Mouse (Mus musculus): Measurements from ENCODE around the gene Polr2f. TPM values are rescaled to one million over a fixed set of nuclear protein-coding genes. Genes with fewer than 3 reads are reported as not detected.

Gene Polr2f
- polyA plus RNA-seq, 1 experiment from 2014 or later, result 264 TPM

DNA sequence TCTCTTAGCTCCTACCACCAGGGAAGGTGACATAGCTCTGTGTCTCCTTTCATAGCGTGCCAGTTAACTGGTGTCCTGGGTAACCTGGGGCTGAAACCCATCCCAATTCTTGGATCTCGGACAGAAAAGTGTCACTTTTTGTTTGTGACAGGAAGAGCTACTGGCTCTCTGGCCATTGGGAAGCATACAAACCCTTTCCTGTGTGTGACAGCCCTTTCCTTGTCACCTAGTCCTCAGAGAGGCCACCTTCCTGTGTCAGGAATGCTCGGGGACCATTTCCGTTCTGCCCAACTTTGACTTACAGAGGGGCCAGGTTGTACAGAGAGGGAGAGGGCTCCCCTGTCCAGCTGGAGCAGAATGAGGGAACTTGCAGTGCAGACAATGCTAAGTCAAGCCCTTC lies 41.4 kb upstream of the Polr2f start:
- no peak overlapping the region for H3K4me3 ChIP-seq (ENCODE audit: low read length)
- no peaks in the 10 kb centered on the region for H3K27me3 ChIP-seq (ENCODE audit: insufficient read depth, low read length)
- no peaks in the 10 kb centered on the region for H3K9me3 ChIP-seq (ENCODE audit: low read length)
- no peak for ATAC-seq (ENCODE audit: low FRiP score, low TSS enrichment)
- H3K27ac ChIP-seq (ENCODE audit: low read length), result peak overlapping the region; percentile 85
- 58% methylated on average over 4 of the region's 4 CpGs for WGBS
- peaks cover 30% of the 10 kb centered on the region for H3K4me1 ChIP-seq (ENCODE audit: insufficient read depth, low read length)
- peaks cover 7% of the 10 kb centered on the region for H3K36me3 ChIP-seq (ENCODE audit: insufficient read depth, low read length)
- no peak overlapping the region for H3K9ac ChIP-seq (replicated peaks; ENCODE audit: low read length)
- no peak overlapping the region for H3K4me2 ChIP-seq (replicated peaks; ENCODE audit: low read depth, low read length)

GRCm38 (mm10) chr15:79100391-79100790 lies 40.4 kb upstream of the Polr2f start:
- H3K9me3 ChIP-seq (ENCODE audit: low read length), result no peaks in the 10 kb centered on the region
- no peaks in the 10 kb centered on the region for H3K27me3 ChIP-seq (ENCODE audit: insufficient read depth, low read length)
- H3K4me3 ChIP-seq (ENCODE audit: low read length), result no peak overlapping the region
- H3K4me2 ChIP-seq (replicated peaks; ENCODE audit: low read depth, low read length), result no peak overlapping the region
- H3K36me3 ChIP-seq (ENCODE audit: insufficient read depth, low read length), result peaks cover 3% of the 10 kb centered on the region; the same call in 1 of the 2 replicates
- no peak for ATAC-seq (ENCODE audit: low FRiP score, low TSS enrichment)
- peak overlapping the region; percentile 41; the same call in 1 of the 2 replicates for H3K27ac ChIP-seq (ENCODE audit: low read length)
- H3K4me1 ChIP-seq (ENCODE audit: insufficient read depth, low read length), result peaks cover 30% of the 10 kb centered on the region
- H3K9ac ChIP-seq (replicated peaks; ENCODE audit: low read length), result no peak overlapping the region
- WGBS, result 72% methylated on average over 4 of the region's 4 CpGs

DNA sequence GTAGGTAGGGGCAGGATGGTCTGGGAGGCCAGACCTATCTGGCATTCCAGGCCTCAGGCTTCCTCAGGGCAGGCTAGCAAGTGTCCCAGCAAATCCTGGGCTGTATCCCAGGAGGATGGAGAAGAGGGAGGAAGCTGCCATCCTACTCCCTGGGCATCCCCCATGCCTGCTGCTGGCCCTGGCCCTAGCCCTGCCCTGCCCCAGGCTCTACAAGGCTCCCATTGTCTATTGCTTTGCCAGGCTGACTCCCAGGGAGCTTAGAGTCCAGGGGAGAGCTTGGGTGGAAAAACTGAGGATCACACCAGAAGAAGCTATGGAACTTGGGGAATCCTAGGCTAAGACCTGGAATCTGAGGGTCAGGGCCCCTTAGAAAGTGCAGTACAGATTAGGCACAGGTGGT lies 39.3 kb upstream of the Polr2f start:
- no peaks in the 10 kb centered on the region for H3K9me3 ChIP-seq (ENCODE audit: low read length)
- H3K27ac ChIP-seq (ENCODE audit: low read length), result no peak overlapping the region
- no peak overlapping the region for H3K4me3 ChIP-seq (ENCODE audit: low read length)
- no peaks in the 10 kb centered on the region for H3K36me3 ChIP-seq (ENCODE audit: insufficient read depth, low read length)
- no peak for ATAC-seq (ENCODE audit: low FRiP score, low TSS enrichment)
- H3K27me3 ChIP-seq (ENCODE audit: insufficient read depth, low read length), result no peaks in the 10 kb centered on the region
- peaks cover 26% of the 10 kb centered on the region for H3K4me1 ChIP-seq (ENCODE audit: insufficient read depth, low read length)
- no peak overlapping the region for H3K4me2 ChIP-seq (replicated peaks; ENCODE audit: low read depth, low read length)
- H3K9ac ChIP-seq (replicated peaks; ENCODE audit: low read length), result no peak overlapping the region

DNA sequence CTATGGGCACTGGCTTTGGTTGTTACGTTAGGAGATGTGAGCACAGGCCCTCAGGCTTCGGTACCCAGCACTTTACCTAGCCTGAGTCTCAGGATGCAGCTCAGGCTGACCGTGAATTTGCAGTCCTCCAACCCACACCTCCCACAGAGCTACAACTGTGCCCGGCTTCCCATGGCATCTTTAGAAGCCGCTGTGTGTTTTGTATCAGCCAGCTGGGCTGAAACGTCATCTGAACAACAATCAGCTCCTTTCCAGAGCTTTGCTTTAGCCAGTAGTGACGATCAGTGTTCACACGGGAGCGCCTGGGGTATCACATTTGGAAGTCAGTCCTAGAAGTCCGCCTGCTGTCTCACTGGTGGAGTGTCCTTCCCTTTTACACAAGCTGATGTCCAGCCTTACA lies 37.5 kb upstream of the Polr2f start:
- Histone ChIP-seq H3K4me2 (replicated peaks; ENCODE audit: low read depth, low read length) (no peak overlapping the region), H3K27me3 (ENCODE audit: insufficient read depth, low read length) (no peaks in the 10 kb centered on the region), H3K4me3 (ENCODE audit: low read length) (no peak overlapping the region), H3K9ac (replicated peaks; ENCODE audit: low read length) (no peak overlapping the region), H3K27ac (ENCODE audit: low read length) (no peak overlapping the region), H3K4me1 (ENCODE audit: insufficient read depth, low read length) (peaks cover 13% of the 10 kb centered on the region), H3K9me3 (ENCODE audit: low read length) (no peaks in the 10 kb centered on the region), H3K36me3 (ENCODE audit: insufficient read depth, low read length) (no peaks in the 10 kb centered on the region)
- WGBS, result 67% methylated on average over 10 of the region's 10 CpGs
- ATAC-seq (ENCODE audit: low FRiP score, low TSS enrichment), result no peak

- 57% methylated on average over 2 of the region's 2 CpGs for WGBS
- Histone ChIP-seq H3K4me2 (replicated peaks; ENCODE audit: low read depth, low read length) (no peak overlapping the region), H3K27ac (ENCODE audit: low read length) (no peak overlapping the region), H3K9ac (replicated peaks; ENCODE audit: low read length) (no peak overlapping the region), H3K36me3 (ENCODE audit: insufficient read depth, low read length) (no peaks in the 10 kb centered on the region), H3K4me1 (ENCODE audit: insufficient read depth, low read length) (peaks cover 20% of the 10 kb centered on the region), H3K27me3 (ENCODE audit: insufficient read depth, low read length) (no peaks in the 10 kb centered on the region), H3K9me3 (ENCODE audit: low read length) (no peaks in the 10 kb centered on the region), H3K4me3 (ENCODE audit: low read length) (no peak overlapping the region)
- ATAC-seq (ENCODE audit: low FRiP score, low TSS enrichment), result no peak
Measured at GRCm38 (mm10) chr15:79105804-79106203, 35.0 kb upstream of the Polr2f start.

GRCm38 (mm10) chr15:79107966-79108365 lies 32.8 kb upstream of the Polr2f start:
- 15% methylated on average over 7 of the region's 7 CpGs for WGBS

GRCm38 (mm10) chr15:79108421-79109320 lies 32.1 kb upstream of the Polr2f start, which contains the start of gene Micall1:
Micall1 (plus strand) TSS chr15:79108898.
- peak; percentile 89 for ATAC-seq (ENCODE audit: low FRiP score, low TSS enrichment)
- Histone ChIP-seq H3K4me2 (replicated peaks; ENCODE audit: low read depth, low read length) (peak within 1 kb of the TSS; percentile 78), H3K27me3 (ENCODE audit: insufficient read depth, low read length) (no peaks in the 10 kb centered on the region), H3K9ac (replicated peaks; ENCODE audit: low read length) (peak within 1 kb of the TSS; percentile 87), H3K4me3 (ENCODE audit: low read length) (peak within 1 kb of the TSS; percentile 87), H3K9me3 (ENCODE audit: low read length) (no peaks in the 10 kb centered on the region), H3K36me3 (ENCODE audit: insufficient read depth, low read length) (no peaks in the 10 kb centered on the region), H3K27ac (ENCODE audit: low read length) (peak within 1 kb of the TSS; percentile 85), H3K4me1 (ENCODE audit: insufficient read depth, low read length) (peaks cover 26% of the 10 kb centered on the region)
- under 1% methylated on average over 70 of the region's 85 CpGs for WGBS

More at GRCm38 (mm10) chr15:79107966-79108365, 32.8 kb upstream of the Polr2f start:
- H3K4me1 ChIP-seq (ENCODE audit: insufficient read depth, low read length), result peaks cover 26% of the 10 kb centered on the region
- H3K4me2 ChIP-seq (replicated peaks; ENCODE audit: low read depth, low read length), result peak overlapping the region; percentile 78
- H3K27me3 ChIP-seq (ENCODE audit: insufficient read depth, low read length), result no peaks in the 10 kb centered on the region
- no peak for ATAC-seq (ENCODE audit: low FRiP score, low TSS enrichment)
- peak overlapping the region; percentile 87; the same call in 1 of the 2 replicates for H3K9ac ChIP-seq (replicated peaks; ENCODE audit: low read length)
- no peaks in the 10 kb centered on the region for H3K9me3 ChIP-seq (ENCODE audit: low read length)
- H3K27ac ChIP-seq (ENCODE audit: low read length), result peak overlapping the region; percentile 85
- no peaks in the 10 kb centered on the region for H3K36me3 ChIP-seq (ENCODE audit: insufficient read depth, low read length)
- peak overlapping the region; percentile 87 for H3K4me3 ChIP-seq (ENCODE audit: low read length)

GRCm38 (mm10) chr15:79109321-79109934 lies 31.4 kb upstream of the Polr2f start:
- peaks cover 26% of the 10 kb centered on the region for H3K4me1 ChIP-seq (ENCODE audit: insufficient read depth, low read length)
- ATAC-seq (ENCODE audit: low FRiP score, low TSS enrichment), result no peak; the same call in 1 of the 2 replicates
- peak overlapping the region; percentile 78 for H3K4me2 ChIP-seq (replicated peaks; ENCODE audit: low read depth, low read length)
- under 1% methylated on average over 46 of the region's 46 CpGs for WGBS
- no peaks in the 10 kb centered on the region for H3K9me3 ChIP-seq (ENCODE audit: low read length)
- H3K27me3 ChIP-seq (ENCODE audit: insufficient read depth, low read length), result no peaks in the 10 kb centered on the region
- peak overlapping the region; percentile 85; the same call in 1 of the 2 replicates for H3K27ac ChIP-seq (ENCODE audit: low read length)
- H3K9ac ChIP-seq (replicated peaks; ENCODE audit: low read length), result peak overlapping the region; percentile 87
- no peaks in the 10 kb centered on the region for H3K36me3 ChIP-seq (ENCODE audit: insufficient read depth, low read length)
- peak overlapping the region; percentile 87 for H3K4me3 ChIP-seq (ENCODE audit: low read length)

DNA sequence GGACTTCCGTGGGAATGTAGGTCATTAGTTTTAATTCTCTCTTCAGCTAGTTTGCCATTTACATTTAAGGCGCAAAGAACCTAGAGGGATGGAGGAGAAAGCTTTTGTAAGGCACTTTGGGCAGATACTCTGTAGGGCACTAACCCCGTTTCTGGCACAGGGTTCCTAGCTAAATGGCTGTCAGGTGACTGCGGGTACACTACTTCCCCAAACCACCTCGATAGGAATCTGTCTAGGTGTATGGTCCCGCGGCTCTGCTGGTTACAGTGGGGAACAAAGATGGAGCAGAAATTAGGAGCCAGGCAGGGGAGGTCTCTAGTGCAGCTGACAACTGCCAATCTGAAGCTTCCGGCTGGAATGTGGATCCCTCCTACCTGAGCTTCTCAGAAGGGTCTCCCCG lies 30.8 kb upstream of the Polr2f start:
- Histone ChIP-seq H3K9ac (replicated peaks; ENCODE audit: low read length) (peak overlapping the region; percentile 87), H3K4me2 (replicated peaks; ENCODE audit: low read depth, low read length) (peak overlapping the region; percentile 78), H3K27me3 (ENCODE audit: insufficient read depth, low read length) (no peaks in the 10 kb centered on the region), H3K9me3 (ENCODE audit: low read length) (no peaks in the 10 kb centered on the region), H3K27ac (ENCODE audit: low read length) (no peak overlapping the region), H3K4me3 (ENCODE audit: low read length) (peak overlapping the region; percentile 87), H3K36me3 (ENCODE audit: insufficient read depth, low read length) (peaks cover 6% of the 10 kb centered on the region; the same call in 1 of the 2 replicates), H3K4me1 (ENCODE audit: insufficient read depth, low read length) (peaks cover 28% of the 10 kb centered on the region)
- 15% methylated on average over 9 of the region's 9 CpGs for WGBS
- no peak for ATAC-seq (ENCODE audit: low FRiP score, low TSS enrichment)
